Mouse (Mus musculus): ENCODE data around the gene Atxn1. TPM values are rescaled to one million over a fixed set of nuclear protein-coding genes. Genes with fewer than 3 reads are reported as not detected.

The Atxn1 gene
- total and polyA plus RNA-seq, 2 experiments from 2014 or later = 8.6 to 44.6 TPM

DNA sequence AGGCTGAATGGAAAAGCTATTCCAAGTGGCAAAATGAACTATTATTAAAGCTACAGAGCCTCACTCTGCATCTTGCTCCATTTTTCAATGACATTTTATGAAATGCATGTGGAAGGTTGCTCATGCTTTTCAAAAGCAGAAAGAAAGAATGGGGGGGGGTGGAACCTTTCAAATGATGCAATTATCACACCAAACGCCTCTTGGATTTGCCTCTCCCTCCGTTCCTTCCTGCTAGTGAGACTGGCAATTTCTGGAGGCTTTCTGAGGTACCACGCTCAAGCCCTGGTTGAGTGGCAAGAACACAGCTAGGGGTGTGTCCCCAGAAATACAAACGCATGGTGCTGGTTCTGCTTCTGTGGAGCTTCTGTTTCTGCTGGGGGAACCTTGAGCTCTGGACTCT is 60.4 kb downstream of the Atxn1 start:
- Histone ChIP-seq H3K9ac (replicated peaks; ENCODE audit: low read length) (no peak overlapping the region), H3K27me3 (ENCODE audit: insufficient read depth, low read length) (no peaks in the 10 kb centered on the region), H3K27ac (no peak overlapping the region; the same call in 1 of the 2 replicates), H3K4me3 (ENCODE audit: low read length) (no peak overlapping the region), H3K4me1 (ENCODE audit: insufficient read depth, low read length) (peaks cover 8% of the 10 kb centered on the region), H3K9me3 (ENCODE audit: low read length) (no peaks in the 10 kb centered on the region), H3K4me2 (ENCODE audit: low read depth, low read length) (0 out of 2 replicates have a peak overlapping the region, but pooled peaks have one; percentile 11), H3K36me3 (ENCODE audit: insufficient read depth, low read length) (no peaks in the 10 kb centered on the region)
- no peak for TF ChIP-seq CTCF (IDR thresholded peaks at IDR 0.05; ENCODE audit: low read depth)
- DNase-seq (ENCODE audit: low spot score) (no peak), ATAC-seq (no peak)
- WGBS = 67% methylated on average over 4 of the region's 4 CpGs

DNA sequence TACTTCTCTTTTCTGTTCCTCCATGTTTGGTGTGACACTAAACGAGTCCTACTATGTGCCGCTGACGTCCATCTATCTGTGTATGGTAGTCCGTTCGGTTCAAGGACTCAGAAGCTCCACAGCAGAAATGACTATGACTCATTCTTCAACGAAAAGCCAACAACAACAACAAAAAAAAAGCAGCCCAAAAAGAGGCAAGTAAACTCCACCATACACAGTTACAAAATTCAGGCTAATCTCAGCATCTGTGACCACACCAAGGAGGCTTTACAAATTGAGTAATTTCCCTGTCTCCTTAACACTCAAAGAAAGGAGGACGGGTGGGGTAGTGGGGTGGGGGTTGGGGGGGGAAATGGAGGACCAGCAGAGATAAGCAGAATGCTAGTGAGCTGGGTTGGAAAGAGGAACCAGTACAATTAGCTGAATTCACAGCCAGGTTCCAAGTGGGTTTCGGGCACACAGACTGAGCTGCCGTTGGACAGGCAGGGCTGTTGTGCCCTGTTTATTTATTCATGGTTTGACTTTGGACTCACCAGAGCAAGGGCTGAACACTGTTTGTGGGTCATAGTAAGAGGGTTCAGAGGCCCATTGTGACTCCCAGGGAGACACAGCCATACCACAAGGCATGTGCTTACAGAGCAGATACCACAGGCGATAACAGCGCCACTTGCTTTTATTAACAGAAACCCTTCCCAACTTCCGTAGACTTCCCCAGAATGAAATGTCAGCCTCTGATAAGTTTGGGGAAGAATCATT is 61.1 kb downstream of the Atxn1 start:
- H3K4me3 ChIP-seq (ENCODE audit: low read length) = no peak overlapping the region
- H3K27ac ChIP-seq = no peak overlapping the region
- no peak for DNase-seq (ENCODE audit: low spot score)
- ATAC-seq = no peak
- H3K27me3 ChIP-seq (ENCODE audit: insufficient read depth, low read length) = no peaks in the 10 kb centered on the region
- H3K36me3 ChIP-seq (ENCODE audit: insufficient read depth, low read length) = no peaks in the 10 kb centered on the region
- no peak overlapping the region for H3K9ac ChIP-seq (replicated peaks; ENCODE audit: low read length)
- TF ChIP-seq CTCF (IDR thresholded peaks at IDR 0.05; ENCODE audit: low read depth) = no peak
- no peak overlapping the region for H3K4me2 ChIP-seq (ENCODE audit: low read depth, low read length)
- no peaks in the 10 kb centered on the region for H3K9me3 ChIP-seq (ENCODE audit: low read length)
- H3K4me1 ChIP-seq (ENCODE audit: insufficient read depth, low read length) = peaks cover 8% of the 10 kb centered on the region
- WGBS = 70% methylated on average over 12 of the region's 12 CpGs

DNA sequence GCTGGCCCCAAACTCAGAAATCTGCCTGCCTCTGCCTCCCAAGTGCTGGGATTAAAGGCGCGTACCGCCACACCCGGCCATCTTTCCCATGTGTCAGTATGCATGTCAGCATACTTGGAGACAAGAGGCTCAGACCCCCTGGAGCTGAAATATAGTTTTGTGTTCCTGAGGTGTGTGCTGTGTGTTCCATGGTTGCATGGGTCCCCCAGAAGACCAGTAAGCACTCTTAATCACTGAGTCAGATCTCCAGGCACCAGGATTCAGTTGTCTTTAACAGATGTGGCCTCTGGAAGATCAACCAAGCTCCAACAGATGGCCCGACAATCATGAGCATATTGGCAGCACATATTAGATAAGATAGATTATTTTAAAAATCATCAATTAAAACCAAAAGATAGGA is 62.4 kb downstream of the Atxn1 start:
- 96% methylated on average over 5 of the region's 5 CpGs for WGBS
- no peak overlapping the region for H3K9ac ChIP-seq (replicated peaks; ENCODE audit: low read length)
- TF ChIP-seq CTCF (IDR thresholded peaks at IDR 0.05; ENCODE audit: low read depth) = no peak

DNA sequence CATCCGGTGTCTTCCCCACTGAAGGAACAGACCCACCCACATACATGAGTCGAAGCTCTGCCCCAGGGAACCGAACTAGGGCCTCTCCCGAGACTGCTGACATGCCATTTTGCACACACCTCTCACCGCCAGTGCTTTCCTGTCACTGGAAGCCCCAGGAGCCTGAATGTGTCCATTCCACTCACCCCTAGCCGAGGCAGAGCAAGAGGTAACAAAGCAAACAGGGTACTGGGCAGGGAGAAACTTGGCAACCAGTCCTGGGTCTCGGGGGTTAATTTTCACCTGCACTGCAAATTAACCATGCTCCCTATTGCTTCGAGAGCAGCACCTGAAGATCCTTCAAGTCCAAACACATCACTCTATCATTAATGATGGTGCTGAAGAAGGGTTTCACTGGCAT is 64.0 kb downstream of the Atxn1 start:
- Histone ChIP-seq H3K4me1 (ENCODE audit: insufficient read depth, low read length) (no peaks in the 10 kb centered on the region; the same call in 1 of the 2 replicates), H3K4me3 (ENCODE audit: low read length) (no peak overlapping the region), H3K9ac (replicated peaks; ENCODE audit: low read length) (no peak overlapping the region), H3K36me3 (ENCODE audit: insufficient read depth, low read length) (no peaks in the 10 kb centered on the region), H3K27me3 (ENCODE audit: insufficient read depth, low read length) (no peaks in the 10 kb centered on the region), H3K9me3 (ENCODE audit: low read length) (no peaks in the 10 kb centered on the region), H3K27ac (no peak overlapping the region), H3K4me2 (ENCODE audit: low read depth, low read length) (no peak overlapping the region)
- WGBS = 83% methylated on average over 8 of the region's 8 CpGs
- ATAC-seq (no peak), DNase-seq (ENCODE audit: low spot score) (no peak)
- TF ChIP-seq CTCF (IDR thresholded peaks at IDR 0.05; ENCODE audit: low read depth) = no peak

More for the DNA sequence above, 62.4 kb downstream of the Atxn1 start:
- Histone ChIP-seq H3K27ac (no peak overlapping the region), H3K36me3 (ENCODE audit: insufficient read depth, low read length) (no peaks in the 10 kb centered on the region), H3K4me2 (ENCODE audit: low read depth, low read length) (no peak overlapping the region), H3K9me3 (ENCODE audit: low read length) (no peaks in the 10 kb centered on the region), H3K4me3 (ENCODE audit: low read length) (no peak overlapping the region), H3K4me1 (ENCODE audit: insufficient read depth, low read length) (peaks cover 8% of the 10 kb centered on the region), H3K27me3 (ENCODE audit: insufficient read depth, low read length) (no peaks in the 10 kb centered on the region)
- DNase-seq (ENCODE audit: low spot score) = no peak
- no peak for ATAC-seq

DNA sequence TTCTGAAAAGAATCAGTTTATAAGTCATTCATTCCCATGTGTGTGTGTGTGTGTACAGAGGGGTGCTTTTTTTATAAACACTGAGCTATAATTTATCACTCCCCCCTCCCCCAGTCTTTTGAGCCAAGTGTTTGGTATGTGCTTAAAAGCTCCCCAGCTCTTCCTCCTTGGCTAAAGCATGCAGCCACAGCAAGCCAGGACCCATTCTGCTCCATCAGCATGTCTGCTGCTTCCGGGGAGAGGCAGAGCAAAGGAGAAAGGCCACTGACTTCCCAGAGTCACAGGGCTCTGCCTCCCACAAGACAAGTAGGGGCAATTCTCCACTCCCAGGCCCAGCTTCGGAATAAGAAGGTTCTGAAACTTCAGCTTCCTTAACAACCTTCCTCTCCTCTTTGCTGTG is 67.2 kb downstream of the Atxn1 start:
- WGBS = 55% methylated on average over 2 of the region's 2 CpGs
- no peaks in the 10 kb centered on the region for H3K9me3 ChIP-seq (ENCODE audit: low read length)
- ATAC-seq (no peak), DNase-seq (ENCODE audit: low spot score) (no peak)
- H3K4me2 ChIP-seq (ENCODE audit: low read depth, low read length) = no peak overlapping the region
- H3K36me3 ChIP-seq (ENCODE audit: insufficient read depth, low read length) = no peaks in the 10 kb centered on the region
- no peaks in the 10 kb centered on the region for H3K27me3 ChIP-seq (ENCODE audit: insufficient read depth, low read length)
- no peak overlapping the region for H3K27ac ChIP-seq
- H3K4me3 ChIP-seq (ENCODE audit: low read length) = no peak overlapping the region
- H3K4me1 ChIP-seq (ENCODE audit: insufficient read depth, low read length) = no peaks in the 10 kb centered on the region
- no peak for TF ChIP-seq CTCF (IDR thresholded peaks at IDR 0.05; ENCODE audit: low read depth)
- H3K9ac ChIP-seq (replicated peaks; ENCODE audit: low read length) = no peak overlapping the region

DNA sequence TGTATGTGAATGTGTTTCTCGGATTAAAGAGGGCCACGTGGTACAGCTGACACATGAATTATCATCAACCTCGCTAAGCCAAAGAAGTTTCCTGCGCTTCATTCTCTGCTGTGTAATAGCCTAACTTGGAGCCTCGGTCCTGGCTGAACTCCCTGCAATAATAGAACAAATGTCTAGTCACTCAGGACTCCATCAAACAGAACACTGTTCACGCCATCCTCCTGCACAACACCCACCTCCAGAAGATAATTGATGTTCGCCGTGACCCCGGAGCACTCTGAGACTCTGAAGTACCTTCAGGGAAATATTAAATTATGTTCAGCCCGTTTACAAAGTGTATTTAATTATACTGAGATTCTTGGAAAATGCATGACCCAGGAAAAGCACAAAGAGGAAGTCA is 70.0 kb downstream of the Atxn1 start:
- Histone ChIP-seq H3K9me3 (ENCODE audit: low read length) (no peaks in the 10 kb centered on the region), H3K4me3 (ENCODE audit: low read length) (no peak overlapping the region)

DNA sequence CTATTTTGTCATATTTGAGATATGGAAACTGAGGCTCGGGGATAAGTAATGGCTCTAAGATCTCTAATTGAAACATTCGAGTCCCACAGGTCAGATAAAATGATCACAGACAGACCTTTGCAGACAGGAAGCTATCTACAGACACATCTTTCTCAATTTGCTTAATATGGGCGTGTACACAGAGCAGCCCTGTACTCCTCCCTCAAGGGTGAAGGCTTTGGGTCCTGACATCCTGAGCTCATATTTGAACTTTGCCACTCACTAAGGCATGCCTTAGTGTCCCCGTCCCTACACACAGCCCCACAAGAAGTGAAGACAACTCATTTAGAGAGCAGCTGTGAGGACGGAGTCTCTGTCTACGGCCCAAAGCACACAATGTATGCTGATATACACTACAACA is 70.6 kb downstream of the Atxn1 start:
- no peaks in the 10 kb centered on the region for H3K36me3 ChIP-seq (ENCODE audit: insufficient read depth, low read length)
- H3K27me3 ChIP-seq (ENCODE audit: insufficient read depth, low read length) = no peaks in the 10 kb centered on the region
- H3K4me3 ChIP-seq (ENCODE audit: low read length) = no peak overlapping the region
- TF ChIP-seq CTCF (IDR thresholded peaks at IDR 0.05; ENCODE audit: low read depth) = no peak
- no peak overlapping the region for H3K4me2 ChIP-seq (ENCODE audit: low read depth, low read length)
- WGBS = 86% methylated on average over 6 of the region's 6 CpGs
- no peak for DNase-seq (ENCODE audit: low spot score)
- H3K4me1 ChIP-seq (ENCODE audit: insufficient read depth, low read length) = no peaks in the 10 kb centered on the region
- H3K27ac ChIP-seq = no peak overlapping the region
- no peak for ATAC-seq
- no peak overlapping the region for H3K9ac ChIP-seq (replicated peaks; ENCODE audit: low read length)
- no peaks in the 10 kb centered on the region for H3K9me3 ChIP-seq (ENCODE audit: low read length)

More for the DNA sequence above, 70.0 kb downstream of the Atxn1 start:
- Histone ChIP-seq H3K9ac (replicated peaks; ENCODE audit: low read length) (no peak overlapping the region), H3K27me3 (ENCODE audit: insufficient read depth, low read length) (no peaks in the 10 kb centered on the region), H3K27ac (no peak overlapping the region), H3K4me2 (ENCODE audit: low read depth, low read length) (no peak overlapping the region), H3K36me3 (ENCODE audit: insufficient read depth, low read length) (no peaks in the 10 kb centered on the region), H3K4me1 (ENCODE audit: insufficient read depth, low read length) (no peaks in the 10 kb centered on the region)
- no peak for TF ChIP-seq CTCF (IDR thresholded peaks at IDR 0.05; ENCODE audit: low read depth)
- no peak for ATAC-seq
- DNase-seq (ENCODE audit: low spot score) = no peak
- 64% methylated on average over 10 of the region's 10 CpGs for WGBS

All from hindbrain, postnatal 0 days (tissue).